Mouse (Mus musculus) embryonic fibroblast, embryonic 13.5 days (primary cell): ENCODE data around the gene Mast2.

ENCODE experiments used
- CTCF ChIP-seq: IDR thresholded peaks from 2 replicates; pipeline ENCODE4 v1.5.1; 2011; ENCODE audit warnings: mild to moderate bottlenecking, control low read depth, low read length, moderate library complexity, borderline replicate concordance; ENCODE audit not compliant: insufficient read depth
- POLR2A ChIP-seq: IDR thresholded peaks from 2 replicates; pipeline ENCODE4 v1.6.1; 2011; ENCODE audit warnings: low read depth, mild to moderate bottlenecking, control low read depth, low read length, moderate library complexity

DNA sequence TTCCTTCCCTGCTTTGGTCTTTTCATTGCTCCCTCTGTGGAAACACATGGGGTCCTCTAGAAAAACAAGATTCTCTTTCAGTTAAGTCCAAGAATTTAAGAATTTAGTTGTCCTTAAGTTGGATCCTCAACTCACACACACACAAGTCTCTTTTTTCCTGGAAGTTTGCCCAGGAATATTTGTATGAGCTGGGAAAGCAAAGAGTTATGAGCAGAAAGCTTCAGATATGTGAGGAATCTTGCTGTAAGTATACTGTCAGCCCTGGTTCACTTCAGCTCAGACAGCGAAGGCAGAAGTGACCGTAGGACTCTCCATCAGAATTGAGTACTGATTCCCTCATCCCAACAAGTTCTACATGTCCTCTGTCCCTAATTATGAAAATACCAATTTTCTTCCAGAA, 27.9 kb upstream of the Mast2 start:
- no peak for TF ChIP-seq CTCF
- no peak for TF ChIP-seq POLR2A
